Mouse (Mus musculus) liver, postnatal 0 days (tissue): ENCODE measurements around the gene Camta1. TPM values are rescaled to one million over a fixed set of nuclear protein-coding genes. Genes with fewer than 3 reads are reported as not detected.
A peak's percentile ranks its signal among the peaks of the same experiment; 100 is the strongest.

Source experiments
- ATAC-seq: fragments of 200-750 bp; cut with Nextera tagmentation; 2 replicates; pipeline ENCODE4 v1.8.0; 2017; ENCODE audit warnings: mild to moderate bottlenecking, moderate library complexity
- DNase-seq: peaks from one replicate; pipeline ENCODE4 v3.0.0-alpha.2; 2016
- H3K27ac ChIP-seq: fragments of 300-500 bp; sonication (generic); 2 replicates; pipeline ENCODE4 v1.5.1; 2014; ENCODE audit warnings: antibody characterized with exemption, moderate library complexity, mild to moderate bottlenecking, low read depth
- H3K27me3 ChIP-seq: fragments of 300-500 bp; sonication (generic); 2 replicates; pipeline ENCODE4 v1.6.1; 2014; ENCODE audit warnings: low read length, control low read depth, mixed read lengths; ENCODE audit not compliant: insufficient read depth
- H3K36me3 ChIP-seq: fragments of 300-500 bp; sonication (generic); replicated peaks from 2 replicates; pipeline ENCODE4 v1.6.1; 2014; ENCODE audit warnings: mild to moderate bottlenecking, control low read depth, low read length, moderate library complexity, mixed read lengths; ENCODE audit not compliant: insufficient read depth
- H3K4me1 ChIP-seq: fragments of 300-500 bp; sonication (generic); 2 replicates; pipeline ENCODE4 v1.6.1; 2014; ENCODE audit warnings: antibody characterized with exemption, mild to moderate bottlenecking, control low read depth; ENCODE audit not compliant: insufficient read depth
- H3K4me2 ChIP-seq: fragments of 300-500 bp; sonication (generic); 2 replicates; pipeline ENCODE4 v1.6.1; 2014; ENCODE audit warnings: low read depth, mild to moderate bottlenecking, low read length, moderate library complexity, mixed read lengths
- H3K4me3 ChIP-seq: fragments of 300-500 bp; sonication (generic); 2 replicates; pipeline ENCODE4 v1.5.1; 2014; ENCODE audit warnings: low read depth, low read length
- H3K9ac ChIP-seq: fragments of 300-500 bp; sonication (generic); replicated peaks from 2 replicates; pipeline ENCODE4 v1.6.1; 2014; ENCODE audit warnings: mild to moderate bottlenecking, moderate library complexity
- H3K9me3 ChIP-seq: fragments of 300-500 bp; sonication (generic); 2 replicates; pipeline ENCODE4 v1.6.1; 2016; ENCODE audit warnings: mild to moderate bottlenecking, control low read depth, low read length, mixed read lengths
- CTCF ChIP-seq: sonication (generic); IDR thresholded peaks from 2 replicates; pipeline ENCODE4 v1.5.1; 2016; ENCODE audit warnings: antibody characterized with exemption, low read depth
- EP300 ChIP-seq: IDR thresholded peaks from 2 replicates; pipeline ENCODE4 v1.6.1; 2016; ENCODE audit warnings: antibody characterized with exemption, low read depth, mild to moderate bottlenecking
- WGBS: fragments of 180-500 bp; shearing (Covaris S2); extraction: QIAGEN DNeasy Blood & Tissue Kit; methylation state at CpG from one replicate; pipeline ENCODE4 v1.1.7; 2014; ENCODE audit not compliant: insufficient replicate concordance; 5-methylcytosine and 5-hydroxymethylcytosine counted together
- polyA plus RNA-seq: library from polyadenylated mRNA; unstranded; fragments of >200 nt; fragmentation: Nextera tagmentation; extraction: Ambion mirVana; gene quantifications from 2 replicates; pipeline ENCODE4 v1.2.1, GENCODE M21; 2015

The Camta1 gene
- polyA plus RNA-seq, 1 experiment from 2014 or later, result 48.3 TPM

GRCm38 (mm10) chr4:151437859-151438258 lies 423.8 kb downstream of the Camta1 start:
- no peak for TF ChIP-seq CTCF
- TF ChIP-seq EP300, result no peak
- H3K9ac ChIP-seq, result no peak overlapping the region
- no peaks in the 10 kb centered on the region for H3K36me3 ChIP-seq
- WGBS, result 76% methylated on average over 11 of the region's 11 CpGs
- no peak overlapping the region for H3K4me3 ChIP-seq
- ATAC-seq, result no peak
- no peak for DNase-seq
- no peak overlapping the region for H3K27ac ChIP-seq
- H3K4me2 ChIP-seq, result no peak overlapping the region
- no peaks in the 10 kb centered on the region for H3K4me1 ChIP-seq
- H3K27me3 ChIP-seq, result no peaks in the 10 kb centered on the region
- H3K9me3 ChIP-seq, result 0 out of 2 replicates have a peak, but pooled peaks cover 2% of the 10 kb centered on the region

- DNase-seq, result no peak
- ATAC-seq, result no peak
Observed at GRCm38 (mm10) chr4:151425133-151425532, 436.5 kb downstream of the Camta1 start.

GRCm38 (mm10) chr4:151422922-151423321 lies 438.8 kb downstream of the Camta1 start:
- no peaks in the 10 kb centered on the region for H3K36me3 ChIP-seq
- H3K27ac ChIP-seq, result no peak overlapping the region
- H3K4me1 ChIP-seq, result no peaks in the 10 kb centered on the region
- WGBS, result 80% methylated on average over 4 of the region's 4 CpGs
- no peaks in the 10 kb centered on the region; the same call in 1 of the 2 replicates for H3K9me3 ChIP-seq
- no peak overlapping the region for H3K4me3 ChIP-seq
- TF ChIP-seq EP300 (no peak), CTCF (no peak)
- ATAC-seq (no peak), DNase-seq (no peak)
- no peak overlapping the region for H3K9ac ChIP-seq
- H3K4me2 ChIP-seq, result no peak overlapping the region
- no peaks in the 10 kb centered on the region for H3K27me3 ChIP-seq

More at GRCm38 (mm10) chr4:151425133-151425532, 436.5 kb downstream of the Camta1 start:
- H3K27ac ChIP-seq, result no peak overlapping the region
- no peak for TF ChIP-seq CTCF
- no peak for TF ChIP-seq EP300
- no peaks in the 10 kb centered on the region for H3K4me1 ChIP-seq
- peaks cover 3% of the 10 kb centered on the region; the same call in 1 of the 2 replicates for H3K9me3 ChIP-seq
- no peak overlapping the region for H3K4me3 ChIP-seq
- H3K4me2 ChIP-seq, result no peak overlapping the region
- no peaks in the 10 kb centered on the region for H3K27me3 ChIP-seq
- H3K9ac ChIP-seq, result no peak overlapping the region
- H3K36me3 ChIP-seq, result no peaks in the 10 kb centered on the region
- WGBS, result 56% methylated on average over 3 of the region's 3 CpGs

GRCm38 (mm10) chr4:151422361-151422760 lies 439.3 kb downstream of the Camta1 start:
- ATAC-seq (no peak), DNase-seq (no peak)
- TF ChIP-seq CTCF (no peak), EP300 (no peak)
- H3K36me3 ChIP-seq, result no peaks in the 10 kb centered on the region
- H3K27me3 ChIP-seq, result no peaks in the 10 kb centered on the region
- H3K4me3 ChIP-seq, result no peak overlapping the region
- H3K9ac ChIP-seq, result no peak overlapping the region
- H3K4me1 ChIP-seq, result no peaks in the 10 kb centered on the region
- no peak overlapping the region for H3K4me2 ChIP-seq
- H3K9me3 ChIP-seq, result no peaks in the 10 kb centered on the region; the same call in 1 of the 2 replicates
- no peak overlapping the region for H3K27ac ChIP-seq
- 50% methylated on average over 8 of the region's 8 CpGs for WGBS

- Histone ChIP-seq H3K27ac (no peak overlapping the region), H3K36me3 (no peaks in the 10 kb centered on the region), H3K9me3 (no peaks in the 10 kb centered on the region), H3K4me1 (no peaks in the 10 kb centered on the region), H3K4me2 (no peak overlapping the region), H3K9ac (no peak overlapping the region), H3K27me3 (no peaks in the 10 kb centered on the region), H3K4me3 (no peak overlapping the region)
- TF ChIP-seq EP300, result no peak
- DNase-seq (no peak), ATAC-seq (peak; percentile 48; the same call in 1 of the 2 replicates)
- WGBS, result 65% methylated on average over 14 of the region's 14 CpGs
Observed at GRCm38 (mm10) chr4:151418344-151418875, 443.3 kb downstream of the Camta1 start.

GRCm38 (mm10) chr4:151415812-151416211 lies 445.9 kb downstream of the Camta1 start:
- no peak for TF ChIP-seq CTCF
- TF ChIP-seq EP300, result no peak
- Histone ChIP-seq H3K4me1 (no peaks in the 10 kb centered on the region), H3K4me2 (peak overlapping the region; percentile 67; the same call in 1 of the 2 replicates), H3K36me3 (no peaks in the 10 kb centered on the region), H3K9me3 (no peaks in the 10 kb centered on the region), H3K27me3 (no peaks in the 10 kb centered on the region), H3K27ac (no peak overlapping the region), H3K9ac (no peak overlapping the region), H3K4me3 (no peak overlapping the region)
- 52% methylated on average over 4 of the region's 4 CpGs for WGBS
- ATAC-seq (no peak), DNase-seq (no peak)
